Mouse (Mus musculus): ENCODE results near the gene Ptgr2.

- TF ChIP-seq CTCF (IDR thresholded peaks at IDR 0.05; ENCODE audit: low read depth, low read length) (no peak), POLR2A (IDR thresholded peaks at IDR 0.05; ENCODE audit: insufficient read depth, low read length) (peak; percentile 91), EP300 (IDR thresholded peaks at IDR 0.05; ENCODE audit: insufficient read depth, low read depth, low read length) (no peak)
Measured at GRCm38 (mm10) chr12:84284885-84285592, at the start of gene Ptgr2.

Data from ES-Bruce4 (cell line).